17 mouse cellular contexts compared by ENCODE assay signal in the genomic region with DNA sequence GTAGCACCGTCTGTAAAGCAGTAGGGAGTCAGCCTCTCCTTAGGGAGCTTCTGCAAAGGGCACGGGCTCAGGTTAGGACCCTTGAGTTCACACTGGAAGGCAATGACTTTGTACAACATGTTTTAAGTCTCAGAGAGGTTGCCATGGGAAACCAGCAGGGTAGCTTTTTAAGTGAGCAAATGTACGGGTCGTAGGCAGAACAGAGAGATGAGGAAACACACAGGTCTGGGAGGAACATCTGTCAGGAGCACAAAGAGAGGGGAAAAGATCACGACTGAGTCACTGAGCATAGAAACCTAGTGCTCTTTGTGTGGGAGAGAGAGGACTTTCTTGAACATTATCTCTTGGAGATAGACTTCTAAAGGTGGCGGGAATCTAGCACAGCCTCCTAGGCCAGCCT.
"Had no signal": no experiment of that assay in that cellular context is flagged by ENCODE, and none has a peak within 500 bp of the region (broad histone marks: within the 10 kb centered on the region; RNA-seq: fewer than 3 reads in every experiment).

No protein-coding gene starts in this region.

- H3K36me3 ChIP-seq: kidney, embryonic 15.5 days; limb, embryonic 12.5 days; liver, embryonic 13.5 days; neural tube, embryonic 12.5 days; stomach, embryonic 15.5 days had no signal

- H3K9ac ChIP-seq: kidney, embryonic 15.5 days; limb, embryonic 12.5 days; liver, embryonic 13.5 days; liver, postnatal 0 days; neural tube, embryonic 12.5 days; stomach, embryonic 15.5 days had no signal

- H3K9me3 ChIP-seq: kidney, embryonic 15.5 days; limb, embryonic 12.5 days; liver, embryonic 13.5 days; neural tube, embryonic 12.5 days; stomach, embryonic 15.5 days had no signal

- H3K27ac ChIP-seq: kidney, embryonic 15.5 days; limb, embryonic 12.5 days; liver, embryonic 13.5 days; neural tube, embryonic 12.5 days; stomach, embryonic 15.5 days had no signal

- H3K27me3 ChIP-seq: kidney, embryonic 15.5 days; limb, embryonic 12.5 days; neural tube, embryonic 12.5 days; stomach, embryonic 15.5 days had no signal

- DNase-seq: kidney, adult 2 months; kidney, postnatal 14 days; layer of hippocampus, adult 9-11 months; layer of hippocampus, postnatal 36 days; liver; liver, embryonic 13.5 days; liver, postnatal 0 days; midbrain, embryonic 14.5 days; retina, postnatal 1 day; right cerebral cortex, postnatal 4 days; spleen, adult 18-20 months; thymus, adult 2 months; thymus, postnatal 25 days had no signal

- H3K4me2 ChIP-seq: kidney, embryonic 15.5 days; limb, embryonic 12.5 days; liver, embryonic 13.5 days; neural tube, embryonic 12.5 days; stomach, embryonic 15.5 days had no signal

- ATAC-seq: liver, postnatal 0 days had no signal

- H3K4me1 ChIP-seq: kidney, embryonic 15.5 days; limb, embryonic 12.5 days; liver, embryonic 13.5 days; neural tube, embryonic 12.5 days; stomach, embryonic 15.5 days had no signal

- H3K4me3 ChIP-seq: kidney, embryonic 15.5 days; limb, embryonic 12.5 days; liver, embryonic 13.5 days; neural tube, embryonic 12.5 days; stomach, embryonic 15.5 days had no signal
